Mouse (Mus musculus): ENCODE results near the gene Sytl3.

Sytl3 gene

GRCm38 (mm10) chr17:6780521-6781115, 121.7 kb downstream of the Sytl3 start:
- peak; percentile 64 for DNase-seq

- no peak for DNase-seq
These were observed 122.4 kb downstream of the Sytl3 start for GRCm38 (mm10) chr17:6781273-6781672.

- DNase-seq: peak; percentile 58
These were observed 123.2 kb downstream of the Sytl3 start for GRCm38 (mm10) chr17:6782033-6782526.

- peak; percentile 93 for DNase-seq
These were observed 123.7 kb downstream of the Sytl3 start, which contains the start of gene Ezr for GRCm38 (mm10) chr17:6782611-6783005. Gene Ezr (minus strand): TSS chr17:6782784.

- peak; percentile 45 for DNase-seq
These were observed 124.2 kb downstream of the Sytl3 start for GRCm38 (mm10) chr17:6783006-6783661.

- peak; percentile 56 for DNase-seq
These were observed 125.0 kb downstream of the Sytl3 start for GRCm38 (mm10) chr17:6783756-6784357.

- no peak for DNase-seq
These were observed 128.3 kb downstream of the Sytl3 start for GRCm38 (mm10) chr17:6787241-6787640.
